Mouse (Mus musculus): ENCODE measurements at regions not wholly inside any gene's neighbourhood (a gene's known extent, or its start where the extent isn't known, plus 50 kb on each side); places are given as distances from the start of the nearest gene placed in this dataset.

- no peak for TF ChIP-seq USF1 (IDR thresholded peaks at IDR 0.05; ENCODE audit: low read depth)
- TF ChIP-seq MYOD1 (IDR thresholded peaks at IDR 0.05; ENCODE audit: control insufficient read depth in 1 of 3, insufficient read length in 2 of 3, low read depth in 2 of 3), result peak in 2 of 3 experiments; percentile 38 to 53
- TF ChIP-seq MYOG (IDR thresholded peaks at IDR 0.05; ENCODE audit: control insufficient read depth in 1 of 3, insufficient read depth in 1 of 3, insufficient read length in 2 of 3, low read depth in 2 of 3), result peak in 1 of 3 experiments; percentile 23
Observed at GRCm38 (mm10) chr15:56832666-56833065, 644.8 kb downstream of the Slc22a22 start.

DNA sequence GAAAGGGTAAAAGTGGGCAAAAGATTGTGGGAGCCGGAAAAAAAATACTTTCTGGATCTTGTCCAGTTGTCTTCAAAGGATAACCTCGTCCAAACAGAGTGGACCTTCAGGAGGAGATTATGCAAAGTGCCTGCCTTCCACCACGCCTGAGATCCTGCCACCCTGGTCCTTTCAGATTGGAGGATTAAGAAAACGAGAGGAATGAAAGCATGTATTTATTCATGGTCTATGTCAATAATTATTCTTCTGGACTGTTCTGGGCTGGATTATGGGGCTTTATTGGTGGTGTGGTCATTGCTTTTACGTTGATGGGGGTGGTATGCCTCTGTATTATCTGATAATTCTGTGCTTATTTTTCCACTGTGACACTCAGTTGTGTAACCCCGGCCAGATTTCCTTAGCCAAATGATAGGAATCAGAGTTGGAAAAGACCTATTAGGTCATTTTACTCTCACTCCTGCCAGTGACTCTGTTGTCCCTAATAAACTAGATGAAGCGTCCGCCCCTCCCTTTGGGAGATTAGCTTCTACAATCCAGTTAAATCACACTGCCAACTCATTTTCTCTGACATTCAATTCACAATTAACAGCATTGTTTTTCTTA lies 656.3 kb downstream of the Slc22a22 start:
- Histone ChIP-seq H3ac (ENCODE audit: control insufficient read depth, insufficient read length) (no peak overlapping the region), H3K36me3 (ENCODE audit: control insufficient read depth, insufficient read depth) (no peaks in the 10 kb centered on the region), H3K27me3 (ENCODE audit: control insufficient read depth, insufficient read depth, insufficient read length) (no peaks in the 10 kb centered on the region), H3K4me3 (no peak overlapping the region), H3K79me2 (ENCODE audit: control insufficient read depth, insufficient read depth) (no peaks in the 10 kb centered on the region), H3K4me2 (ENCODE audit: low read depth) (peak overlapping the region; percentile 44)
- no peak for TF ChIP-seq REST (IDR thresholded peaks at IDR 0.05; ENCODE audit: insufficient read depth, insufficient read length)
- TF ChIP-seq MYOG (IDR thresholded peaks at IDR 0.05; ENCODE audit: control insufficient read depth in 1 of 3, insufficient read depth in 1 of 3, insufficient read length in 2 of 3, low read depth in 2 of 3), result no peak
- TF ChIP-seq TCF12 (IDR thresholded peaks at IDR 0.05; ENCODE audit: insufficient read depth, poor library complexity, severe bottlenecking), result no peak
- no peak for TF ChIP-seq E2F4 (IDR thresholded peaks at IDR 0.05; ENCODE audit: insufficient read depth)
- TF ChIP-seq CEBPB (IDR thresholded peaks at IDR 0.05; ENCODE audit: insufficient read depth, poor library complexity, severe bottlenecking), result no peak
- TF ChIP-seq POLR2AphosphoS2 (IDR thresholded peaks at IDR 0.05; ENCODE audit: insufficient read length, low read depth), result no peak
- no peak for TF ChIP-seq MYOD1 (IDR thresholded peaks at IDR 0.05; ENCODE audit: control insufficient read depth in 1 of 3, insufficient read length in 2 of 3, low read depth in 2 of 3)
- TF ChIP-seq SRF (IDR thresholded peaks at IDR 0.05; ENCODE audit: control insufficient read depth, insufficient read length, low read depth), result no peak
- TF ChIP-seq POLR2A (IDR thresholded peaks at IDR 0.05; ENCODE audit: insufficient read length, low read depth), result no peak
- TF ChIP-seq MAX (IDR thresholded peaks at IDR 0.05; ENCODE audit: low read depth), result no peak
- no peak for TF ChIP-seq TCF3 (IDR thresholded peaks at IDR 0.05; ENCODE audit: insufficient read length, low read depth)
- TF ChIP-seq USF1 (IDR thresholded peaks at IDR 0.05; ENCODE audit: low read depth), result no peak

More at GRCm38 (mm10) chr15:56832666-56833065, 644.8 kb downstream of the Slc22a22 start:
- Histone ChIP-seq H3K79me2 (ENCODE audit: control insufficient read depth, insufficient read depth) (no peaks in the 10 kb centered on the region), H3K4me2 (ENCODE audit: low read depth) (peak overlapping the region; percentile 48), H3ac (ENCODE audit: control insufficient read depth, insufficient read length) (no peak overlapping the region), H3K4me3 (no peak overlapping the region), H3K36me3 (ENCODE audit: control insufficient read depth, insufficient read depth) (no peaks in the 10 kb centered on the region), H3K27me3 (ENCODE audit: control insufficient read depth, insufficient read depth, insufficient read length) (no peaks in the 10 kb centered on the region)

DNA sequence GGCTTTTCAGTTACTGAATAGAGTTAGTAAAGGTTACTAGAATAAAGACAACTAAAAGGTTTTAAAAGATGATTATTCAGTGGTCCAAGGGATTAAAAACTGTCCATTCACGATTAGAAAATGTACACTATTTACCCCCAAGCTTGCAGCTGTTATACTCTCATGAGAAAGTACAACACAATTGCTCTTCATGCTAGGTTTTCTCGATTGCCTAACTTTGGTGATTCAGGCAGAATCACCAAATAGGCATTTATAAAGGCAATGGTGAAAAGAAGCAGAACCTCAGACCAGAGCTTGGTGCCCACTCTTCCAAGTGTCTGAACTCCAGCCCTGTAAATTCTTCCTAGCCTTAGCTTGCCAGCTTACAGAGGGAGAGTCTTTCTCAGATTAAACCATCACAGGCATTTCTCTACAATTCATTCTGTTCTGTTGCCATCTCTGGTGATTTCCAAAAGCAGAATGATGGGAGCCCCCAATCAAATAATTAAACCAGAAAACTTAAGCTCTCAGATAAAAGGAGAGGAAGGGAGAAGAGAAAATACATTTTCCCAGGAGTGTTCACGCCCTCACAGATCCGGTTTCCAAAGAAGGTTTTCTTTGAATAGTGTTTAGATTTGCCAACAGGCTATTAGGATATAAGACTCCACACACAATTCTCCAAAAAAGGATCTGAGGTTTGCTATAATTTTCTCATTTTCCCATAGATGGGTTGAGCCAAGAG lies 657.0 kb downstream of the Slc22a22 start:
- Histone ChIP-seq H3K36me3 (ENCODE audit: control insufficient read depth, insufficient read depth) (no peaks in the 10 kb centered on the region), H3K27me3 (ENCODE audit: control insufficient read depth, insufficient read depth, insufficient read length) (no peaks in the 10 kb centered on the region), H3ac (ENCODE audit: control insufficient read depth, insufficient read length) (no peak overlapping the region), H3K79me2 (ENCODE audit: control insufficient read depth, insufficient read depth) (no peaks in the 10 kb centered on the region), H3K4me2 (ENCODE audit: low read depth) (peak overlapping the region; percentile 44), H3K4me3 (no peak overlapping the region)
- TF ChIP-seq TCF12 (IDR thresholded peaks at IDR 0.05; ENCODE audit: insufficient read depth, poor library complexity, severe bottlenecking), result no peak
- no peak for TF ChIP-seq SRF (IDR thresholded peaks at IDR 0.05; ENCODE audit: control insufficient read depth, insufficient read length, low read depth)
- TF ChIP-seq USF1 (IDR thresholded peaks at IDR 0.05; ENCODE audit: low read depth), result no peak
- no peak for TF ChIP-seq E2F4 (IDR thresholded peaks at IDR 0.05; ENCODE audit: insufficient read depth)
- TF ChIP-seq MYOD1 (IDR thresholded peaks at IDR 0.05; ENCODE audit: control insufficient read depth in 1 of 3, insufficient read length in 2 of 3, low read depth in 2 of 3), result peak in 1 of 3 experiments; percentile 3
- peak; percentile 53 for TF ChIP-seq CEBPB (IDR thresholded peaks at IDR 0.05; ENCODE audit: insufficient read depth, poor library complexity, severe bottlenecking)

GRCm38 (mm10) chr15:56818158-56818690 lies 659.2 kb downstream of the Slc22a22 start:
- Histone ChIP-seq H3ac (ENCODE audit: control insufficient read depth, insufficient read length) (no peak overlapping the region), H3K4me2 (ENCODE audit: low read depth) (no peak overlapping the region), H3K36me3 (ENCODE audit: control insufficient read depth, insufficient read depth) (no peaks in the 10 kb centered on the region), H3K4me3 (no peak overlapping the region), H3K27me3 (ENCODE audit: control insufficient read depth, insufficient read depth, insufficient read length) (no peaks in the 10 kb centered on the region), H3K79me2 (ENCODE audit: control insufficient read depth, insufficient read depth) (no peaks in the 10 kb centered on the region)
- no peak for TF ChIP-seq MYOD1 (IDR thresholded peaks at IDR 0.05; ENCODE audit: control insufficient read depth in 1 of 3, insufficient read length in 2 of 3, low read depth in 2 of 3)

DNA sequence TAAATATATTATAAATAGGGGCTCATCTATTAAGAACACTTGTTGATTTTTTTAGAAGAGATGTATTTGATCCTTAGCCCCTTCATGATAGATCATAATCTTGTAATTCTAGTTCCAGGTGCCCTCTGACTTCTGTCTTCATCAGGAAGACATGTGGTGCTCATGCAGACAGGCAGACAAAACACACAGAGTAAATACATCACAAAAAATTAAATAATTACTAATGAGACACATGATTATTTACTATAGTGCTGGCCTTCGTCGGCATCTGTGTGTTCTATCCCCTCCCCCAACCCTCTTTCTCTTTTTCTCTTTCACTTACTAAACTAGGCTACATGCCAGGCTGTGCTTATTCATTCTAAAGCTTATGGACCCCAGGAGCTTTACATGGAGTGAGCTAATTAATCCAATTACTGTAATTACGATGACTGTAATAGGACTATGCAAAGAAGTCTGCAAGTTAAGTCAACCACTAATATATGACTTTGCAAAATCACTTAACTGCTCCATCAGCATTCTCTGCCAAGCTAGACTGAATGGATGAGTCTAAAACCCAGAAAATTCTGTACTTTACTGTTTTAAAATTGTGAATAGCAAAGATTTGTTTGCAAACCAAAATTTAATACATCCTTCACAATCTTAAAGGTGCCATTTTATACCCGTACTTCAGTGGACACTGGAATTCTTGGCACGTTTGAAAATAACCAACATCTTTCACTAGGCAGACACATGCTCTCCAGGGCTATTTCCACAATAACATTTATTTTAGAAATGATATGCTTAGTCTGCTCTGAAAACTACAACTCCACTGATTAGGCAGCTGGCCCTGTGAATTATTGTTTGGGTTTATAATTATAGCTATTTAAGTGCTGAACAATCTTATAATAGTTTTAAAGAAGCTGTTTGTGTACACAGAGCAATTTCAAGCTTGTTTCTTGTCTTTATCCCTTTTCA lies 659.9 kb downstream of the Slc22a22 start:
- Histone ChIP-seq H3K4me2 (ENCODE audit: low read depth) (no peak overlapping the region), H3ac (ENCODE audit: control insufficient read depth, insufficient read length) (no peak overlapping the region), H3K79me2 (ENCODE audit: control insufficient read depth, insufficient read depth) (no peaks in the 10 kb centered on the region), H3K36me3 (ENCODE audit: control insufficient read depth, insufficient read depth) (no peaks in the 10 kb centered on the region), H3K27me3 (ENCODE audit: control insufficient read depth, insufficient read depth, insufficient read length) (no peaks in the 10 kb centered on the region), H3K4me3 (no peak overlapping the region)
- TF ChIP-seq TCF3 (IDR thresholded peaks at IDR 0.05; ENCODE audit: insufficient read length, low read depth) (no peak), TCF12 (IDR thresholded peaks at IDR 0.05; ENCODE audit: insufficient read depth, poor library complexity, severe bottlenecking) (no peak), REST (IDR thresholded peaks at IDR 0.05; ENCODE audit: insufficient read depth, insufficient read length) (no peak), POLR2A (IDR thresholded peaks at IDR 0.05; ENCODE audit: insufficient read length, low read depth) (no peak), POLR2AphosphoS2 (IDR thresholded peaks at IDR 0.05; ENCODE audit: insufficient read length, low read depth) (no peak), E2F4 (IDR thresholded peaks at IDR 0.05; ENCODE audit: insufficient read depth) (no peak), MAX (IDR thresholded peaks at IDR 0.05; ENCODE audit: low read depth) (no peak), CEBPB (IDR thresholded peaks at IDR 0.05; ENCODE audit: insufficient read depth, poor library complexity, severe bottlenecking) (no peak), USF1 (IDR thresholded peaks at IDR 0.05; ENCODE audit: low read depth) (no peak), SRF (IDR thresholded peaks at IDR 0.05; ENCODE audit: control insufficient read depth, insufficient read length, low read depth) (no peak), MYOD1 (IDR thresholded peaks at IDR 0.05; ENCODE audit: control insufficient read depth in 1 of 3, insufficient read length in 2 of 3, low read depth in 2 of 3) (no peak), MYOG (IDR thresholded peaks at IDR 0.05; ENCODE audit: control insufficient read depth in 1 of 3, insufficient read depth in 1 of 3, insufficient read length in 2 of 3, low read depth in 2 of 3) (no peak)

Measured in myocyte (in vitro differentiated cells).